Mouse (Mus musculus) bone marrow, adult 2 months (tissue): ENCODE results near the gene Zfp853.

ENCODE experiments used
- CTCF ChIP-seq: fragments of 200-500 bp; IDR thresholded peaks from 2 replicates; pipeline ENCODE4 v1.5.1; 2011; ENCODE audit warnings: low read length, control low read depth; ENCODE audit not compliant: control insufficient read depth, insufficient read depth
- POLR2A ChIP-seq: fragments of 200-500 bp; IDR thresholded peaks from 2 replicates; pipeline ENCODE4 v1.6.1; 2011; ENCODE audit warnings: low read depth, mild to moderate bottlenecking, control low read depth, low read length, borderline replicate concordance; ENCODE audit not compliant: control insufficient read depth

DNA sequence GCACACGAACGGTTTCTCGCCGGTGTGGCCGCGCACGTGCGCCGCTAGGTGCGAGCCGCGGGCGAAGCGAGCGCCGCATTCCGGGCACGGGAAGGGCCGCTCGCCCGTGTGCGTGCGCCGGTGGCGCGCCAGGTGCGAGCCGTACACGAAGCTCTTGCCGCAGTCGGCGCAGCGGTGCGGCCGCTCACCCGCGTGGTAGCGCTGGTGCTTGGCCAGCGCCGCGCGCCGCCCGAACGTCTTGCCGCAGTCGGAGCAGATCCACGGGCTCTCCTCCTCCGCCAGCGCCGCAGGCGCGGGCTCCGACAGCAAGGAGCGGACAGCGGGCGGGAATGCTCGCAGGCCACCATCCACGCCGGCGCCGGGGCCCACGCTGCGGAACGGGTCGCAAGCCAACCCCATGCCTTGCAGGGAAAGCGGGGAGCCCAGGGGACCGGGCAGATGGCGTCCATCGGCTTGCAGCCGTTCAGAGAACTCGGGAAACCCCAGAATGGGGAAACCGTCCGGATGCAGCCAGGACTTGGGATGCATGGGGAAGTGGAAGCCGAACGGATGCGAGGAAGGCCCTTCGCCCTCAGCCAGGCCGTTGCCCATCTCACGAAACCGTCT is 39.4 kb downstream of the Zfp853 start:
- no peak for TF ChIP-seq CTCF
- TF ChIP-seq POLR2A, result no peak
